ENCODE assay signal across 23 mouse cellular contexts in the genomic region with DNA sequence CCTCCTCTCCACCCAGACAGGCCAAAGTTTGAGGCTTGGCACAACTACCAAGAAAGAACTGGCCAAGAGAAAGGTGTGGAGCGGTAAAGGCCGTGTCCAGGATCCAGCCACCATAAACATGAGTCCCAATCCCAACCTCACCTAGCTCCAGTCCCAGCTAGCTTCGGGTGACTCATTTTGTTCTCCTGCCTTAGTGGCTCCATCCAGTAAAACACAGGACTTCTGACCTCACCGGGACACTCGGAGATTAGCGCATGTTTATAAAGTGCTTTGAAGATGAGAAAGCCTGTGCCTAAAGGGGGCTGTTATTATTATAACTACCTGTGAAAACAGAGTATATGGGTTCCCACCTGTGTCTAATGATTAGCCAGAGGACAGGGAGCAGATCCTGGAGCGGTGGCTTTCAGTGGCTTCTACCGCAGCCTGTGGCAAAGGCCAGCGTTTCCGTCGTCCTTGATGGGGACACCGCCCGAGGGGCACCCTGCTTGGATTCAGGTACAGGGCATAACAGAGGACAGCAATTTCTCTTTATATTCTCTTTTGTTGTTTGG.
"Had no signal": no experiment of that assay in that cellular context is flagged by ENCODE, and none has a peak within 500 bp of the region (broad histone marks: within the 10 kb centered on the region; RNA-seq: fewer than 3 reads in every experiment).

No protein-coding gene starts in this region.

- H3K27ac ChIP-seq: heart, adult 2 months; hindbrain, embryonic 10.5 days; hindbrain, embryonic 12.5 days; hindbrain, embryonic 14.5 days; layer of hippocampus, adult 2 months; left cerebral cortex, adult 2 months; limb, embryonic 10.5 days; limb, embryonic 12.5 days had no signal

- H3K36me3 ChIP-seq: heart, embryonic 12.5 days; hindbrain, embryonic 10.5 days; hindbrain, embryonic 12.5 days; limb, embryonic 10.5 days had no signal

- H3K4me3 ChIP-seq: heart, adult 2 months; heart, embryonic 12.5 days; hindbrain, embryonic 10.5 days; hindbrain, embryonic 12.5 days; layer of hippocampus, adult 2 months; left cerebral cortex, adult 2 months; limb, embryonic 10.5 days; limb, embryonic 12.5 days had no signal

- H3K4me2 ChIP-seq: heart, embryonic 12.5 days; hindbrain, embryonic 12.5 days; hindbrain, embryonic 14.5 days; limb, embryonic 12.5 days; liver, embryonic 11.5 days had no signal

- H3K9me3 ChIP-seq: heart, embryonic 12.5 days; hindbrain, embryonic 10.5 days; hindbrain, embryonic 12.5 days; limb, embryonic 10.5 days; limb, embryonic 12.5 days had no signal

- H3K9ac ChIP-seq: heart, embryonic 12.5 days; hindbrain, embryonic 12.5 days; hindbrain, embryonic 14.5 days; limb, embryonic 12.5 days had no signal

- ATAC-seq: hindbrain, embryonic 16.5 days; inflammation-experienced regulatory T-cells, adult 6 months had no signal

- DNase-seq: gastrocnemius, postnatal 14 days; gastrocnemius, postnatal 36 days; heart, adult 11 months; heart, adult 2 months; heart, postnatal 10 days; heart, postnatal 4 days; kidney, adult 18-20 months; kidney, adult 8-10 months; kidney, postnatal 10 days; kidney, postnatal 25 days; kidney, postnatal 4 days; liver had no signal

- H3K27me3 ChIP-seq: heart, embryonic 12.5 days; hindbrain, embryonic 12.5 days; limb, embryonic 12.5 days had no signal
